Mouse (Mus musculus): ENCODE measurements around the gene Rdh5. TPM values are rescaled to one million over a fixed set of nuclear protein-coding genes. Genes with fewer than 3 reads are reported as not detected.

Rdh5 gene
- total RNA-seq (2021), result 1 to 10 TPM; 7.1 to 8.1 TPM
- long read RNA-seq, partial matches to known transcripts, result 0 of 12 reads
- long read RNA-seq, other reads (novel, unspliced or antisense), result 10 of 12 reads

GRCm38 (mm10) chr10:128922822-128923012, at the start of gene Rdh5:
Rdh5 (minus strand) TSS chr10:128922888.
- DNase-seq (ENCODE audit: low spot score in 2 of 2), result no peak

GRCm38 (mm10) chr10:128970740-128971250, 48.1 kb upstream of the Rdh5 start:
- no peak for DNase-seq (ENCODE audit: low spot score in 2 of 2)

DNA sequence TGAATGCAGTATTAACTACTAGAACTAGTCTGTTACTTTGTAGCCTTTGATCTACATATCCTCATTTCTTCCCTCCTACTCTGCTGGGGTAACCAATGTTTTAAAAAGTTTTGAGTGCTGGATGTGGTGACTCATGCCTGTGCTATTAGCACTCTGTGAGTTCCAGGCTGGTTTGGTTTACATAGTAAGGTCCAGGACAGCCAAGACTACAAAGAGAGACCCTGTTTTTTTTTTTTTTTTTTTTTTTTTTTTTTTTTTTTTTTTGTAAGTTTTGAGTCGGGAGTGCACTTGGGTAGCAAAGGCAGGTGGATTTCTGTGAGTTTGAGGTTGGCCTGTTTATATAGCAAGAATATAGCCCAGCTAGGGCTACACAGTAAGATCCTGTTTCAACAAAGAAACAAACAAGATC, 45.7 kb upstream of the Rdh5 start:
- no peak for DNase-seq (ENCODE audit: low spot score in 2 of 2)

GRCm38 (mm10) chr10:128965871-128966270, 43.2 kb upstream of the Rdh5 start:
- no peak for DNase-seq (ENCODE audit: low spot score in 2 of 2)

DNA sequence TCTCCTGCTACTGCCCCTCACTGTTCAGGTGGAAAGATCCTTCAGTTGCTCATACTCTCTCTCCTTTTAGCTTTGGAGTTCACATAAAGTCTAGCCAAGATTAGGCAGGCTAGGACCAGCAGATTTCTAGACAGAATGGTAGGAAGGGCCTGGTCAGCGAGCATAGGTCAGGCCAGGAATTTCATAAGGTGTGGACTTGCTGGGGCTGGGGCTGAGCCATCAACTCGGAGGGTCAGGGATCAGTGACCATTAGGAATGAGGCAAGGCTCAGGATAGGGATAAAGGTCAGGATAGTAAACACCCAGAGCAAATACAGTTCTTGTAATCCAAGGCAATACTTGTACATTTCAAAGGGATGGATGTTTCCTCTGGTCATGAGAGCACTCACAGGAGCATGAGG, 42.3 kb upstream of the Rdh5 start:
- no peak for DNase-seq (ENCODE audit: low spot score in 2 of 2)

DNA sequence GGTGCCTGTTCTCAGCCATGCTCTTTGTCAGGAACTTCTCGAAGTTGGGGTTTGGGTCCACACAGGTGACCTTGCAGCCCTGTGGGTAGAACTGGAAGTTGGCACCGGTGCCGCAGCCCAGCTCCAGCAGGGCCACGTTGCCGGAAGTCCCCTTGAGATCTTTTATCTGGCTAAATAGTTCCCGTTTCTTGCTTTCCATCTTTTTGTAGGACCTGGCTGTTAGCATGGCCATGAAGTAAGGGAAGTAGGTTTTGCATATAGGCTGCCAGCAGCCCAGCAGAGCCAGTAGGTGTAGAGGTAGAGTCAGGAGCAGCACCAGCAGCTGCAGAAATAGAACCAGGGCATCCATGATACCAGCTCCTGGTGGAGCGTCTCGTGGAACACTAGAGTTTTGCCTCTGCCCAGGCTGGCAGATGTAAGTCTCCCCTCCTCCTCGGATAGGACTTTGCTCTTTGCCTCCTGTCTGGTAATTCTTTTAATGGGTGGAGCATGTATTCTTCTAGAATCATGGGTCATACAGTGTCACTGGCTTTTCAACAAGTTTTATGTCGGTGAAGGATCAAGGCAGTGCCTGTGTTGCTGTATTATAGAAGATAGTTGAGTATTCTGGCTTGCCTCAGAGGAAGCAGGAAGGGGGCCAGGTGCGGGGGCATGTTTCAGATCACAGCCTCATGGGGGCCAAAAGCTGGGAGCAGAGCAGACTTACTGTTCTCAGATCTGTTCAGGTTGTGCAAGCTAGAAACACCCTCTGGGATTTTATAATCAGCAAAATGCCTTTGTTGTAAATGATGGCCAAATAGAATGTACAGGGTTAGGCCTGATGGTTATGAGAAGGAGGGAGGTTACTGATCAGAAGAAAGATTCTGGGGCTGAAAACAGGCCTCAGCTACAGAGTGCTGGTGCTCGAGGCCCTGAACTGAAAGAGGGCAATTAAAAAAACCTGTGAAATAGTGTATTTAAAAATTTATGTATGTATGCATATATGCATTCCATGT, 38.2 kb upstream of the Rdh5 start, which contains the start of gene Mettl7b:
Gene Mettl7b (minus strand): TSS at position 399 of the 995 bp plus-strand sequence.
- DNase-seq (ENCODE audit: low spot score in 2 of 2), result peak in 1 of 2 experiments; percentile 58

GRCm38 (mm10) chr10:128960142-128960541, 37.5 kb upstream of the Rdh5 start:
- DNase-seq (ENCODE audit: low spot score in 2 of 2), result no peak

DNA sequence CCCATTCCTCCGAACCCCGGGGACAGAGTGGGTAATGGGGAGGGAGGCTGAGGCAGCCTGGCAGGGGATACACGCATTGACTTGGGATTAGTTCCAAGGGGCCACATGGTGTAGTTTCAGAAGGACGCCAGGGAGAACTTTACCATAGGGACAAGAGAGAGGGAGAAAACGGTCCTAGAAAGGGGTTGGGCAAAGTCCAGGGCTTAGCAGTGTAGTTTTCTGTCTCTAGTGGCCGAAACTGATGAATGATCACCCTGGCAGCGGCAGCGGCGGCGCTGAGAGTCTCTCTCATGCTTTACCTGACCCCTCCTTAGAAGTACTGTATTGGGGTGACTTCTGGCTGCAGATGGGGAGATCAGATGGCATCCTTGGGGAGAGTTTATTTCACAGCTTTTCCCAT, 35.7 kb upstream of the Rdh5 start:
- no peak for DNase-seq (ENCODE audit: low spot score in 2 of 2)

GRCm38 (mm10) chr10:128950208-128950887, 27.7 kb upstream of the Rdh5 start:
- no peak for DNase-seq (ENCODE audit: low spot score in 2 of 2)

- DNase-seq (ENCODE audit: low spot score in 2 of 2), result no peak
These were observed 24.8 kb upstream of the Rdh5 start for GRCm38 (mm10) chr10:128947496-128947895.

GRCm38 (mm10) chr10:128945675-128946074, 23.0 kb upstream of the Rdh5 start:
- no peak for DNase-seq (ENCODE audit: low spot score in 2 of 2)

GRCm38 (mm10) chr10:128940475-128941061, 17.9 kb upstream of the Rdh5 start:
- DNase-seq (ENCODE audit: low spot score in 2 of 2), result no peak

DNA sequence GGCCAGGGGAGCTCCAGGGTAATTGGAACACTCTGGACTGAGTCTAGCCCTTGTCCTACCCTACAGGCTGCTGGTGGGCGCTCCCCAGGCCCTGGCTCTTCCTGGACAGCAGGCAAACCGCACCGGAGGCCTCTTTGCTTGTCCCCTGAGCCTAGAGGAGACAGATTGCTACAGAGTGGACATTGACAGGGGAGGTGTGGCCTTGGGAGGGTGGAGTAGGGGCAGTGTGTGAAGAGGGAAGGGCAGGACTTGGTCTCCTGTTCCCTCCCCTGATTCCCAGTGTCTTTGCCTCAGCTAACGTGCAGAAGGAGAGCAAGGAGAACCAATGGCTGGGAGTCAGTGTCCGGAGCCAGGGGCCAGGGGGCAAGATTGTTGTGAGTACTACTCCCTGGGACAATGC, 16.3 kb upstream of the Rdh5 start:
- no peak for DNase-seq (ENCODE audit: low spot score in 2 of 2)

- no peak for DNase-seq (ENCODE audit: low spot score in 2 of 2)
These were observed 15.8 kb upstream of the Rdh5 start for GRCm38 (mm10) chr10:128938457-128938856.

GRCm38 (mm10) chr10:128937756-128938390, 15.2 kb upstream of the Rdh5 start:
- no peak for DNase-seq (ENCODE audit: low spot score in 2 of 2)

GRCm38 (mm10) chr10:128935826-128936440, 13.2 kb upstream of the Rdh5 start:
- no peak for DNase-seq (ENCODE audit: low spot score in 2 of 2)

GRCm38 (mm10) chr10:128934997-128935787, 12.5 kb upstream of the Rdh5 start:
- no peak for DNase-seq (ENCODE audit: low spot score in 2 of 2)

DNA sequence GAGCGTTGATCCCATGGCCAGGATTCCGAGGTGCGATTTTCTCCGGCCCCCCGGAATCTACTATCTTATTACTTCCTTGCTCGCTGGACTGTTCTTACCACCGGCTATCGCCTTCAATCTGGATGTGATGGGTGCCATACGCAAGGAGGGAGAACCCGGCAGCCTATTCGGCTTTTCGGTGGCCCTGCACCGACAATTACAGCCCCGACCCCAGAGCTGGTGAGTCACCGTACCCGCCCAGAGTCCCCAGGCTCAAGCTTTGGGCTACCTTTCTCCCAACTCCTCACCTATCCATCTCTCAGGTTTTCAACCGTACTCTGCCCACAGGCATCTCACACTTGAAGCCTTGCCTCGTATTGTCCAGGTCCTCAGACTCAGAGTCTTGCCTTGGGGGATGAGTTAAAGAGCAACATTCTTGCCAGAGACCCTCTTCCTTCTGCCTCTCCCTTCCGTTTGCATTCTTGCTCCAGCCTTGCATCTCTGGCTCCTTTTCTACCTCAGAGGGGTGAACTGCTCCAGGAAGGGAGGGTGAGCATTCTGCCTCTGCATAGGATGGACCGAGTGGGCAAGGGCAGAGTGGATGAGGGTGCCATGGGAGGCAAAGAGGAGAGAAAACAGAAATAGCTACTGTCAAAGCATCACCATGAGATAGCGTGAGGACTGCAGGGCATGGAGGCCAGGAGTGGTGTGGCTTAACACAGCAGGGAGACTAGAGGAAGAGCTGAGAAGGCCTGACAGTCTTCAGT, 11.5 kb upstream of the Rdh5 start:
- no peak for DNase-seq (ENCODE audit: low spot score in 2 of 2)

DNA sequence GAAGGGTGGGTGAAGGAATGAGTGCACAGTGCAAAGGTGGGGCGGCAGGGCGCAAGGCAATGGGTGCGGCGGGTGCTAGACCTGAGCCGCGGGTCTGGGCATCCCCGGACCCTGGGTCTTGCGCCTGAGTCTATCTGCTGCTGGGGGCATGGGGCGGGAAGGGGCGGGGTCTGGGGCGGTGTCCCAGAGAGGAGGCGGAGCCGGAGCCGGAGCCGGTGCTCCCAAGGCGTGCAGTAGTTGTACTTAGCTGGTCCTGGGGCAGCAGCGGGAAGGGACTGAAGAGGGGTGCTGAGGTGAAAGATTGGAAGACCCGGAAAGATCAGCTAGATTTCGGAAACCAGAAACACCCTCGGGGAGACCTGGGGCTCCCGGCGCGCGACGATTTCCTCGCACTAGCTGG, 10.9 kb upstream of the Rdh5 start, which contains the start of gene Itga7:
Gene Itga7 (plus strand): TSS at position 245 of the 400 bp plus-strand sequence.
- DNase-seq (ENCODE audit: low spot score in 2 of 2), result no peak
